Mouse (Mus musculus) hematopoietic stem cell, adult 5-6 weeks (primary cell): ENCODE data around the gene Ednrb. TPM values are rescaled to one million over a fixed set of nuclear protein-coding genes. Genes with fewer than 3 reads are reported as not detected.

Experiments
- ATAC-seq, 2 experiments: fragments of 125-278 bp in 1 of 2; replicated peaks in 1 of 2; 2 replicates each; pipeline ENCODE4 v1.8.0; 2016 to 2017; ENCODE audit warnings: inconsistent platforms in 2 of 2, mild to moderate bottlenecking in 2 of 2, moderate number of reproducible peaks in 2 of 2, low read depth in 1 of 2, moderate TSS enrichment in 1 of 2; ENCODE audit not compliant: low FRiP score in 2 of 2, poor library complexity in 2 of 2, severe bottlenecking in 2 of 2, insufficient read depth in 1 of 2, low TSS enrichment in 1 of 2
- total RNA-seq: library from RNA; stranded (forward); fragments of 172-1452, 232-1000 nt; gene quantifications from 2 replicates; pipeline ENCODE4 v1.2.3, GENCODE M21; 2017

The Ednrb gene
- total RNA-seq: 0.38 and 0.89 TPM in 2 replicates

DNA sequence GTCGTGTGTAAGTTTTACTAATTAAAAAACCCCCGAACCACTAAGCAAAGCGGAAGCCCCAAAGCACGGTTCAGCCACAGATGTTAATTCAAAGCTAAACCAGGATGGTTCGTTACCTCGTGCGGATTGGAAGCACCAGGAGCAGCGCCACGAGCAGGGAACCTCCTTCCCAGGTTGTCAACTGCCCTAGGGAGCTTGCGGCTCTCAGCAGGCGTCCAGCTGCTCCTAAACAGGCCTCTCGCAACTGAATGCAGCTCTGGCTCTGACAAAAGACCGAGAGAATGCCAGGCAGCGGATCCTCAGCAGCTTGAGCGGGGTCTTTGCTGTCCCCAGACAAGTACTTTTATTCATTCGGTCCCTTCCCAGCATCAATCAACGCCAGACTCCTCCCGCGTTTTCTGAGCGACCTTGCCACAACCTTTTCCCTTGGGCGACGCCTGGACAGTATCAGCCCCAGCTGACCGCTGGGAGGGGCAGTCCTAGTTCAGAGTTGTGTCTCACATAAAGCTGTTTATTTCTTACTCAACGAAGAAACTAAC, at the start of gene Ednrb:
Ednrb (minus strand) TSS at position 392 of the 539 bp plus-strand sequence.
- ATAC-seq: peak; percentile 18 to 54; a peak in 3 of 4 replicates

DNA sequence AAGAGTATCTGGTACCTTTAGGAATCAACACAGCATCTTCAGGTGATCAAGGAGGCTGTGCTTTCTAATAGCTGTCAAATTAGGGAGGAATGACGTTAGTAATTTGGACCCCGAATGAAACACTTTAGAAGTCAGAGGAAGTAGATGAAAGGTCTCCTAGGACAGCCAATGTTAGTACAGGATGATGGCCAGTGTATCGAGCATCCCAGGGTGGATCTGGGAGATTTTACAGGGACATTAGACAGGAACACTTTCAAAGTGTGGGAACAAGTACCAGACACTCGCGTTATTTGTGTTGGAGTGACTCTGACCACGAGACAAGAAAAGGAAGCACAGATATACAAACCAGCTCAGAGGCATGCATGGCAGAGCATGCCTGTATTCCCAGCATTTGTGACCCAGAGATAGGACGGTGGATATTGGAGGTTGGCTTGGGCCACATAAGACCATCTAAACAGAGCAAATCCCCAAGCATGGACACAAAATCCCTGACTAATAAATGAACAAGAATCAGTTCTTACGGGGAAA, 48.3 kb upstream of the Ednrb start:
- no peak for ATAC-seq

DNA sequence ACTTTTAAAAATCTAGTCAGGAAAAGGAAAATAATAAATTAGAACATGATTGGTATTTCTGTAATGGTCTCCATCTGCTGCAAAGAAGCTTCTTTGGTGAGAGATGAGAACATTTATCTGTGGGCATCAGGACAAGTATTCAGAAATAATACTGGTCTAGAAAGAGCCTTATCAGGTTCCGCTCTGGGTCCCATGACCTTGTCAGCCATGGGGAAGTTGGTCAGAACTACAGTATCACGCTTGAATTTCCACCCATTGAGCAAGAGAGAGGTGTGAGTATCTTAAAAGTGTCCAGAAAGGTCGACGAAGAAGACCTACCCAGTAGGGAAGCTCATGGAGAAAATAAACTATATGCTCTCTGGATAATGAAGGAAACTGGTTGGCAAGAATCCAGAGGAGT, 46.6 kb upstream of the Ednrb start:
- ATAC-seq: peak in 1 of 2 experiments; percentile 29; a peak in 1 of 4 replicates

DNA sequence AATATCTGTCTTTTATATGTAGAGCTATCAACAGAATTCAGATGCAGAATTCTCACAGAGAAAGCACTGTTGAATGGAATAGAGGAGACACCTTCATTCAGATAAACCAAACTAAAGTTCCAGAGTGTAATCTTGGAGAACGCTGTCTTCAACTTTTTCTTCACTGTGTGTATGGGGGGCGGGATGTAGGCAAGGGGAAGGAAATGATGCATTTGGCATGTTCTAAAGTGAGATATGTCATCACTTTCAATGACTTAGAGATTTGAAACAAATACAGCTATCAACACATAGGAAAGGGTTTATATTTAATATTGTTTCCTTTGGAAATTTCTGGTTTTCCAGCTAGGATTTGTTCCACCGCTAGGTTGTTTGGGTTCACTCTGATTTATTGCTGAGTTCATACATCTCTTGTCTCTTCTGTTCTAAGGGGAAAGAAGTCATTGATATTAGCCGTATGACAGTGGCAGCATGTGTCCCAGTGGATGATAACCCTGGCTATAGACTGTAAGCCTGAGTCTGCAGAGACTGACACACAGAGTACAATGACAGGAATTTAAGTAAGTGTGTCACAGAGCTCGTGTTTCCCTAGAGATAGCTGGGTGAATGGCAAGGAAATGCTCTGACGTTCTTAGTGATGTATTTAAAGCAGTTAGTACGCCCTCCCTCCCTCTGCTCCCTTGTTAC, 40.8 kb upstream of the Ednrb start:
- peak; percentile 27 to 42; a peak in 1 of 4 replicates for ATAC-seq

DNA sequence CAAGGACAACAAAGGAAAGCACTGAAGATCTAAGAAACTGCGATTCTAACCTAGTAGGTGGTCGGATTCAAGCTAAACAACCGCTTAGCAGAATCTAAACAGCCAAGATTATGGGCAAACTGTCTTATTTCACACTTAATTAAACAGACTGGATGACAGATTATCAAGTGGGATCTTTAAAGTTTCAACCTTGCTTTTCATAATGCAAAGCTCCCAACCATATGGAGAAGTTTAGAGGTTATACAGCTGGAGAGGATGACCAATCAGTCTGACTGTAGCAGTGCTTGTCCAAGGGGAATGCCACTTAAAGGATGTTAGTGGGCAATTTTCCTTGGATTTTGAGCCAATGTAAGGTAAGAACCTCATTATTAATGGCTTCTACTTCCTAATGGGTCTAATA, 38.7 kb upstream of the Ednrb start:
- no peak for ATAC-seq

DNA sequence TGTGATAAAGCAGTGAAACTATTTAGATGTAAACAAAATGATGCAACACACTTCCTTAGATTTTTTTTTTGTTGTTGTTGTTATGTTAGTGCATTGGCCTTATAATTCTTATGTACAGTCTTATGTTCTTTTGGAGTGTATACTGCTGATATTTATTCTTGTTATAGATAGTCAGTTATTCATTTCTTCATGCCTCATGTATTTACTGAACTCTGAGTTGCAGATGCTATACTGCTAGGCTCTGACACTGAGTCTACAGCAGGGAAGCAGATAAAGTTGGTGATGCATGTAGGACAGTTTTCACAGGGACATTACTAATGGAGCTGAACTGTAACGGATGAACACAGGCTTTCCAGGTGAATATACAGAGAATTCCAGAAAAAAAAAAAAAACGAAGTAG, 32.9 kb upstream of the Ednrb start:
- no peak for ATAC-seq

DNA sequence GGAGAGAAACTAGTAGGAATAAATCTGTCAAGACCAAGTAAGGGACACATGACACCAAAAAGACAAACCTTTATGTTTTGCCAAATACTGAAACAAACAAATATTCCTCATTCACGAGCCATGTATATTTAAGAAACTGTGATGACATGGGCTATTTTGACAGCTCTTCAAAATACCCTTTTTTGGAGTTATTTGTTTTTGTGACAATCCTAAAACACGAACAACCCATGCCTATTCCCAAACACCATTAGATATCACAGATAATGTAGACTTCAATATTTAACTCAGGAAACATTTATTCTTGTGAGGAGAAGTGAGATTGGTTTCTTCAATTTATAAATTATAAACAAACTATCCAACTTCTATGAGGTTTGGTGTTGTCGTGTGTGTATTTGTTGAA, 32.4 kb upstream of the Ednrb start:
- ATAC-seq: no peak

DNA sequence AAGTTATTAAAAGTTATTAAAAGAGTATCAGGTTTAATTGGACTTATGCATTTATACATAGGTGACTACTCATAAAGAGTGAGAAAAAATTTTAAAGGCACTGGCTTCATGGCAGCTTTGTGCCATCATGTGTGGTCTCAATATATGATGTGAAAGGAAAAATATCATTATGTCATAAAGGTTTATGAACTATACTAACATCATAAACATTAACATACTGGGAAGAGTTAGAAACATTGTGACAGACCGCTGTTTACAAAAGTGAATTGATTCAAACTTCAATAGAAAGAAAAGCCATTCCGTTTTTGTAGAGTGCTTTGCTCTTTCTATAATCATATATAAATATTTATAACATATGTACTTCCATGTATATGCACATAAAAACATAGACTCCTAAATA, 22.4 kb upstream of the Ednrb start:
- no peak for ATAC-seq

DNA sequence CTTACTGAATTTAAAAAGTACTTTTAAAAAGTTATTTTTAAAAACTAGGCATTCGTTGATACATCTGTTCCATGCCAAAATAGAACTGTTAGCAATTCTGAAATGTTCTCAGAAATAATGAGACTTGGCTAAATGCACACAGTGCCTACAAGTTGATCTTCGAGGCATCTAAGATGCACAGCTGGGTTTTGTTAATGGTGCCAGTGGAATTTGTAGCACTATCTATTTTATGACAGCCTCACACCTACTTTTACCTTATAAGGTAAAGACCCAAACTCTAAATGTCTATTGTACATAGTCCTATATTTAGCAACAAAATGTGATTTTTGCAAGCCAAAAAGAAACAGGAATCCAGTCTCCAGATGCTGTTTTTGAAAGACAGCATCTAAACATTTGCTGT, 21.0 kb upstream of the Ednrb start:
- ATAC-seq: no peak

DNA sequence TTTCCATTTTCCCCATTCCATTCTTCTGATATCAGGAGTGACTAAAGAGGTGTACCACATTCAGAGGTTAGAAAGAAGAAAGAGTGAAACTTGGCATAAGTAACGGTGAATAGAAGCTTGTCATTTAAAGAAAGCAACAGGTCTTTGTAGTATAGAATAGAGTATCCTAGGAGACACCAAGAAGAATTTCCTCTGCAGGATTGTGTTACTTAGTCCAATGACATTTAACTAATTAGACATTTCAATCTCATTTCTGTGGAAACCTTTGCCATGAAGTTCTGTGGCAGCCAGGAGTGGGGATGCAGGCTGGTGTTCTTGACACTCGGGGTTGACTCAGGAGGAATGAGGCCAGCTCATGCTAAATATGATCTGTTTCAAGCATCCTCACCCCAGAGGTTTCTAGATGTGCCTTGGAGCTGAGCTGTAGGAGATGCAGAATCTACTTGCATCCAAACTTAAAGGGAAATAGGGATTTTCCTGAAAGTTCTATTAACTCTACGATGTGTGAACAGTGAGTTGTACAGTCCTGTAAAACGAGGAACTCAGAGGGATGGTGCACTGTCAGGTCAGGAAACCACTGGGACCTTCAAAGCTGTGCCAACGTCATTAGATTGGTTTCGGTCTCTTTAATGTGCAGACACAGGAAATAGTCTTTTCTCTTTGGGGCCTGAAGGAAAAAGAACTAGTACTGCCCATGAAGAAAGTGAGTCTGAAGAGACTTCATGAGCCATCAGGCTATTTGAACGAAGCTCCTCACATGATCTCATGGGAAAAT, 6.1 kb upstream of the Ednrb start:
- ATAC-seq: peak; percentile 80 to 88

DNA sequence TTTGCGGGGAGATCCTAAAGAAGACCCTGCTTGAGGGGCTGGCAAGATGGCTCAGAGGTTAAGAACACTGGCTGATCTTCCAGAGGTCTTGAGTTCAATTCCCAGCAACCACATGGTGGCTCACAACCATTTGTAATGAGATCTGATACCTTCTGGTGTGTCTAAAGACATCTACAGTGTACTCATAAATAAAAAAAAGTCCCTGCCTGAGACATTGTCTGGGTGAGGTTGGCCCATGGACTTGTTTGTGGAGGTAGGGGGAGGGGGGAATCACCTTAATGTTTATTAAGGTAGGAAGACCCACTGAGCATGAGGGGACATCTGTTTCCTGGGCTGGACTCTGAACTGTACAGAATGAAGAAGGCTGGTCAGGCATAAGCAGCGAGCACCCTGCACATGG, 1.5 kb upstream of the Ednrb start:
- ATAC-seq: no peak

DNA sequence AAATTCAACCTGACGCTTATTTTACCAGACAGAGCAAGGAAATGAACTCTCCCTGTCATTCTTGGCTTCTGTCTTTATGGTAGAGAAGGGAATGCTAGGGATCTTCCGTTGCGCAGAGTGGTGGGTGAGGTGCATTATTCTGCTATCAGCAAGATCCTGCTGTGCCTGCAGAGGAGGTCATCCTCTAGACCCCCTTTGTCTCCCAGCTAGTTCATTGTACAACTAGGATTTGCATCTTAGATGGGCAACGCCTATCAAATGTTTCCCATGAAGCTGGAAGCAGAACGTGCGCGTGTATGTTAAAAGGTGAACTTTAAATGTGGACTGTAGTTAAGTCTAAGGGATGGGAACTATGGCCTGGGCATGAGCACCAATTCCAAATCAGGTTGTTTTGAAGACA, 742 bp upstream of the Ednrb start:
- no peak for ATAC-seq

DNA sequence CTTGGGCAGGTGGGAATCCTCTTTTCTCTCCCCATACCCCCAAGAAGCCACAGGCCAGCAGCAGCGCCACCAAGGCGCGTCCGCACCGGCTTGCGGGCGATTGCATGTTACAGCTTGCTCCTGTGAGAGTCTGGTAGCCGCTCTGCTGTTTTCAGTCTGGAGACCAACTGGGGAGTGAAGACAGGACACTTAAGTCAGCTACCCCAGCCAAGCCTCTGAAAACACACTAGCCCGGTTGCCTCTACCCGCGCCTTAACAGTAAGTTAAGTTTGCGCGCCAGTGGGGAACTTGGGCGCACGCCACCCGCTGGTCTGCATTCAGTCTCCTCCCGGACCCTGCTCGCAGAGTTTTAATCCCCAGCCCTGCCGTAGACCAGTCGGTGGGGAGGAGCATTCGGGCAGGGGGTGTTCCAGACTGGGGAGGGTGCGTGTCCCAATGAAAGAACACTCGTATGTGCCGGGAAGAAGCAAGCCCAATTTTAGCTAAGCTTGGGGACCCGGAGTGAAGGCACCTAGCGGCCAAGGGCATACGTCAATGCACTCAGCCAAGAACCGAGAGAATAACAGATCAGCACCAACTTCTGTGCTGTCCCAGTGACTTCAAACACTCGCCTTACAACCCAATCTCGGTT, 716 bp downstream of the Ednrb start:
- peak; percentile 60 to 67 for ATAC-seq

DNA sequence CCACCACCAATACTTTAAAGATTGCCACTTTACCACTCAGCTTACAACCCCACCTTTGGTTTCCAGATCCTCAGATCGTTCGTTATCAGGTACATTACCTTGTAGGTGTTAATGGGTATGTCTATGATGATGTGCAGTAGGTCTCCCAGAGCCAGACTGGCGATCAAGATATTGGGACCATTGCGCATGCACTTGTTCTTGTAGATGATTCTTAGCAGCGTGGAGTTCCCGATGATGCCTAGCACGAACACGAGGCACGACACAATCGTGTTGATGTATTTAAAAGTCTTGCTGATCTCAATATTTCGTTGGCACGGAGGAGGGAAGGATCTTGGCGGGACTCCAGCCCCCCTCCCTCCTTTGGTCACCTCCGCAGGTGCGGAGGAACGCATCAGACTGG, 1.3 kb downstream of the Ednrb start:
- ATAC-seq: no peak; a peak in 1 of 4 replicates

DNA sequence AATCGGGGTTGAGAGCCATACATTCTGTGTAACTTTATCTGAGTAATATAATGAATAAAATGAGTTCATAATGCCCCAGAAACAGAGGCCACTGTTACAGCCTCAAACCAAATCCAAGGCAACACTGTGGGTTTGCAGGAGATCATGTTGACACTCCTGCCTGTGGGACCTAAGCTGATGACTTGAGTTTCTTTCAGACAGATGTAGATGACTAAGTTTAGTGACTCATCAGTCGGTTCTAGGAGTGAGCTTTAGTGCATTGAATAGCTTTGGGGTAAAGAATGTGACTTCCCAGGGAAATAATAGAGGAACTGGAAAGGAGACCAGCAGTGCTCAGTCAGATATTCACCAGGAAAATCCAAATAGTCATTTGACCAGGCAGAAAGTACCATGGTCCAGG, 3.8 kb downstream of the Ednrb start:
- ATAC-seq: no peak

DNA sequence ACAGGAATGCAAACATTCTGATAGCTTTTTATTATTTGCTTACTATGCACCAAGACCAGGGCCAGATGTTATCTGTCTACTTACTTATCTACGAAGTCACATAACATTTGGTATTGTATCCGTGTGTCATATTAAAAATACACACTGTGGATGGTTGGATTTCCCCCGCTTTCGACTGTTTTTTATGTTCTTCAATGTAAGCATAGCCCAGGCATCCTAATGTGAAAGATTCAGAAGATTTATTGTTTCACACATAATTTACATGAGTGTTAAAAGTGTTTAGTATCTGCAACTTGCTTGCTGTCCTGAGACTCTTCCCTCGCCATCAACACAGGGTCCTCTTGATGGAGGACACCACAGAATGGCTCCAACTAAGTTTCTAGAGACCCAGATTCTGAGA, 5.3 kb downstream of the Ednrb start:
- no peak for ATAC-seq

DNA sequence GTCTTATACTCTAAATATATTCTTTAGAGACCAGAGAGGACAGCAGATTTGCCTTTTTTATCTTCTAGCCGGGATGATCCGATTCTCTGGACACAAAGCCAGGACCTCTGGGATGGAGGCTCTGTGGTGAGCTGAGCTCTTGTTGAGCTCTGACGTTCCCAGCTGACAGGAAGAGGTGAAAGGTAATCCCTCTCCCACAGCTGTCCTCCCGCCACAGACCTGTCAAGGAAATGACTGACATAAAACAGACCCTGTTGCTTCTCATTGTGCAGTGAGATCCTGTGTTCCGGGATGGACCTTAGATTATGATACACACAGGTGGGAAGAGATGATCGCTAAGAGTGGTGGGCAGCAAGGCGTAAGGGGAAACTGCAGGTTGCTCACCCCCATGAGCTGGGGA, 9.6 kb downstream of the Ednrb start:
- ATAC-seq: no peak

DNA sequence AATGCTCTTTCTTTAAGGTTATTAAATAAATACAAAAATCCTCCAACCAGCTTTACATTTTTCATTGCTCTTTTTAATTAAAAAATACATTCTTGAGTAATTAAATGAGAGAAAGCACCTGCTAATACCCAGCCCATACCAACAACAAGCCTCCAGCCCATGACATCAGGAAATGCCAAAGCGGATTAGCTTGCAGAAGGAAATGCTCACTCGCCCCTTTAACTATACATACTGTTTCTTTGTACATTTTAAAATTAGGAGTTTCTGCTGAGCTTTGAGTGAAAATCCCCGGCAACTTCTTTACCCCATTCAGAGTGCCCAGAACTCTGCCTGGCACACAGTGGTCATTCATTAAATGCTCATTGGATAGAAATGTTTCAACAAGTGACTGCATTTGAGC, 10.1 kb downstream of the Ednrb start:
- no peak for ATAC-seq
